Mouse (Mus musculus): ENCODE data around the gene Saxo1. TPM values are rescaled to one million over a fixed set of nuclear protein-coding genes. Genes with fewer than 3 reads are reported as not detected.

Gene Saxo1
- not detected for total RNA-seq (2021)
- long read RNA-seq, experiment 1, result 0 reads
- long read RNA-seq, experiment 2, result 0 reads

GRCm38 (mm10) chr4:86558228-86558627 is at the start of gene Saxo1:
Saxo1 (minus strand) TSS chr4:86558328.
- Histone ChIP-seq H3K27ac (no peak within 1 kb of the TSS), H3K4me3 (no peak within 1 kb of the TSS)
- no peak for DNase-seq (ENCODE audit: low spot score in 2 of 2)
- TF ChIP-seq CTCF (conservative IDR thresholded peaks at IDR 0.05), result no peak

DNA sequence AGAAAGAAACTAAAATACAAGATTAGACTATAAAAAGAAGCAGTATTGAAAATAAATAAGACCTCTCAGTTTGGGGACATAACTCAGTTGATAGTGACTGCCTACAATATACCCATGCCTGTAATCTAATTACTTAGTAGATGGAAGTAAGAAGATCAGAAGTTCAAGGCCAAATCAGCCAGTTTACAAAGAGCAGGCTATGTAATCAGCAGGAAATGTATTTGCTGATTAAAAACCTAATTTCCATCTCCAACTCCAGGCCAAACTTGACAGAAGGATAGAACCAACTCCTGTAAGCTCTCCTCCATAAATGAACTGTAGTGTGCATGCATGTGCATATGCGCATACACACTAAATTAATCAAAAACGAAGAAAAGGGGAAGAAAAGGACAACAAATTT is 33.2 kb upstream of the Saxo1 start:
- no peak for TF ChIP-seq CTCF (conservative IDR thresholded peaks at IDR 0.05)
- no peak overlapping the region for H3K4me3 ChIP-seq
- DNase-seq (ENCODE audit: low spot score in 2 of 2), result no peak
- H3K27ac ChIP-seq, result no peak overlapping the region

DNA sequence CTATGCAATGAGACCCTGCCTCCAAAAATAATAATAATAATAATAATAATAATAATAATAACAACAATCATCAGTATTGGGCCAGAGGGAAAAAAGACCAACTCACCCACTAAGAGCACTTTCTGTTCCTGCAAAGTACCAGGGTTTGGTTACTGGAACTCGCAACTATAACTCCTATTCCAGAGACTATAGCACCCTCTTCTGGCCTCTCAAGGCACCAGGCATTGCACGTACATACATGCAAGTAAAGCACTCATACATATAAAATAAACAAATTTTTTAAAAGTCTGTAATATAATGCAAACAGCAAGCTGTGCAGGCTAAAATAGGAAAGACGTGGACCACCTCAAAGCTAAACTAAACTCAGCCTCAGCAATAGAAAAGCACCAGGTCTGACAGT is 30.1 kb upstream of the Saxo1 start:
- Histone ChIP-seq H3K4me3 (no peak overlapping the region), H3K27ac (no peak overlapping the region)
- peak; percentile 57 for TF ChIP-seq CTCF (conservative IDR thresholded peaks at IDR 0.05)
- DNase-seq (ENCODE audit: low spot score in 2 of 2), result no peak

DNA sequence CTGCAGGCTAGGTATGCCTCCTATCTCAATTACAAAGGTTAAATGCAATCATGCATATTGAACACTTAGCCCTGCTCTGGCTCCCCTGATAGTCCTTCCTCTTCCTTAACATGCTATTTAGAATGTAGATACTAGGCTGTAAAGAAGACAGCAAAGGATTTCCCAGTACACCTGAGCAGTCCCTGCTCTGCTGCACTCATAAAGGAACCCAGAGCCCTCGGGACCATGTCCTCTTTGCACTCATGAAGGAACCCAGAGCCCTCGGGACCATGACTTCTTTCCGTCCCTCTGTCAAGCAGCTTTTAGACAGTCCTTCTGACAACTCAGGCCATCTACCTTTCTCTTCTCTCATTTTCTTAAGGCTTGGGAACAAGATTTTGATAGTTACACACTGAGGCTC is 22.5 kb upstream of the Saxo1 start:
- no peak for DNase-seq (ENCODE audit: low spot score in 2 of 2)

DNA sequence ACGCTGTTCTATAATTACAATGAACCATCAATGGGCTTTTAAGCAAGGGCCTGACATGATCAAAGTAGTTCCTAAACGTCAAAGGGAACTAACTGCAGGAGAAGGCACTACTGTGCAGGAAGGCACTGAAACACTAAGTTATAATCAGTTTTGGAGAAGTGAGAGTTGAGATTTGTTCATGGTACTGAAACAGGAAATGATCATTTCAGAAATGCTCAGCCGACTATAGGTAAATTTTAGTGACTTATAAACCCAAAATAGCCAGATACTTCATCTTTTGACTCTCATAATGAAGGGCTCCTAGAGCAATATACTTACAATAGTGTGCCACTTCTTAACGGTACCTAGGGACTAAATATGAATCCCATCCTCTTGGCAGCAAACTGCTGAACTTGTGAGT is 21.9 kb upstream of the Saxo1 start:
- H3K4me3 ChIP-seq, result no peak overlapping the region
- no peak overlapping the region for H3K27ac ChIP-seq
- no peak for DNase-seq (ENCODE audit: low spot score in 2 of 2)
- TF ChIP-seq CTCF (conservative IDR thresholded peaks at IDR 0.05), result no peak

More for the DNA sequence above, 22.5 kb upstream of the Saxo1 start:
- no peak overlapping the region for H3K4me3 ChIP-seq
- no peak for TF ChIP-seq CTCF (conservative IDR thresholded peaks at IDR 0.05)
- H3K27ac ChIP-seq, result no peak overlapping the region

DNA sequence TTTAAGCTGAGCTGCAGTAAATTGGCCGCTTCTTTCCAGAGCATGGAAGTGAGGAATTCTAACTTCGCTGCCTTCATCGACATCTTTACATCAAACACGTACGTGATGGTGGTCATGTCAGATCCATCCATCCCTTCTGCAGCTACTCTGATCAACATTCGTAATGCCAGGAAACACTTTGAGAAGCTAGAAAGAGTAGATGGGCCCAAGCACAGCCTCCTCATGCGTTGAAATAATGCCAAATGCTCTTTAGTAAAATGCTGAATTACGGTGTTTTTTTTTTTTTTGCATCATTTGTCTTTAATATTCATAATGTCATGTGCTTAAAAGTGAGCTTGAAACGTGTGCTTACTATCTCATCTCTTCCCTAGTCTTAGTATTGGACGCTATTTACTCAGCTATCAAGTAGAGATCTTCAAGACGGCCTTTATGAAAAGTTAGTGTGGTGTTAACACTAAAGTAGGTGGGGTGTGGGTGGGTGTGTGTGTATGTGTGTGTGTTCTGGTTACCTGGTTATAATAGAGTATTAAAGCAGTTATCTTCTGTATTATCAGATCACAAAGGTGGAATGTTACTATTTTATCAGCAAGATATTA is 18.6 kb upstream of the Saxo1 start:
- DNase-seq (ENCODE audit: low spot score in 2 of 2), result no peak
- no peak for TF ChIP-seq CTCF (conservative IDR thresholded peaks at IDR 0.05)
- H3K27ac ChIP-seq, result peak overlapping the region; percentile 99
- H3K4me3 ChIP-seq, result peak overlapping the region; percentile 99

- peak; percentile 25 to 39 for DNase-seq (ENCODE audit: low spot score in 2 of 2)
- Histone ChIP-seq H3K27ac (peak overlapping the region; percentile 99), H3K4me3 (peak overlapping the region; percentile 99)
- no peak for TF ChIP-seq CTCF (conservative IDR thresholded peaks at IDR 0.05)
Observed at GRCm38 (mm10) chr4:86576120-86576541, 18.0 kb upstream of the Saxo1 start.

GRCm38 (mm10) chr4:86575283-86575983 is 17.3 kb upstream of the Saxo1 start, which contains the start of gene Rraga:
Rraga (plus strand) TSS chr4:86575668.
- Histone ChIP-seq H3K27ac (peak within 1 kb of the TSS; percentile 99), H3K4me3 (peak within 1 kb of the TSS; percentile 99)
- peak; percentile 93 for TF ChIP-seq CTCF (conservative IDR thresholded peaks at IDR 0.05)
- DNase-seq (ENCODE audit: low spot score in 2 of 2), result peak; percentile 92 to 95

- no peak for DNase-seq (ENCODE audit: low spot score in 2 of 2)
- no peak for TF ChIP-seq CTCF (conservative IDR thresholded peaks at IDR 0.05)
- H3K4me3 ChIP-seq, result peak overlapping the region; percentile 99
- peak overlapping the region; percentile 99 for H3K27ac ChIP-seq
Observed at GRCm38 (mm10) chr4:86574939-86575282, 16.8 kb upstream of the Saxo1 start.

DNA sequence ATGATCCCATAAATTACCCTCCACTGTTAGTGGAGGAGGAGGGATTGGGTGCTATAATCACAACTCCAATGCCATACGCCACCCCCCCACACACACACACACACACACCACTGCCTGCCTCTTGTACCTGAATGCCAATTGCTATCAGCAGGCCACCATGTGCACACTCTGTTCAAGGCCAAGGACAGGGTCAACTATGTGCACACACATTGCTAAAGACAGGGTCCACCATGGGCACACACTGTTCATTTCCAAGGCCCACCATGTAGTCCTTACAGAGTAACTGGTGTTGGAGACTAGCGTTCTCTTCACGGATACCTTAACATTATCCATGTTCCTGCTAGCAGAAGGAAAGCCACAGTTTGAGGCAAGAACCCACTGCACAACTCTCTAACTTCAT is 2.9 kb upstream of the Saxo1 start:
- Histone ChIP-seq H3K4me3 (no peak overlapping the region), H3K27ac (no peak overlapping the region)
- no peak for TF ChIP-seq CTCF (conservative IDR thresholded peaks at IDR 0.05)
- no peak for DNase-seq (ENCODE audit: low spot score in 2 of 2)

DNA sequence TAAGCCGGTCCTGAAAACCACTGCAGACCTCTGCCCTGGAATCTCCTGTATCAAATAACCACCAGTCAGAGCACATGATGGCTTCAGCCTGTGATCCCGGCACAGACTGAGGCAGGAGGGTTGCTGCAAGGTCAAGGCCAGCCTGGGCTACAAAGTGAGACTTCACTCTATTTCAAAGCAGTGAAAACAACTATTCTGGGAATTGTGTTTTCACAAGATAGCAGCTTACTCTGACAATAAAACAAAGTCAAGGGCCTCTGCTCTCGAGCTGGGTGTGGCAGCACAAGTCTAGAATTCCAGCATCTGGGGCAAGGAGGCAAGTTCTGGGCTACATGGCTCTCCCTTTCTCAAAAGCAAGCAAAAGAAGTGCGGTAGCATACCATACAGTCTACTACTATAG is 878 bp upstream of the Saxo1 start:
- TF ChIP-seq CTCF (conservative IDR thresholded peaks at IDR 0.05), result no peak
- DNase-seq (ENCODE audit: low spot score in 2 of 2), result no peak
- Histone ChIP-seq H3K4me3 (no peak overlapping the region), H3K27ac (no peak overlapping the region)

- no peak for DNase-seq (ENCODE audit: low spot score in 2 of 2)
- TF ChIP-seq CTCF (conservative IDR thresholded peaks at IDR 0.05), result no peak
- Histone ChIP-seq H3K4me3 (no peak overlapping the region), H3K27ac (no peak overlapping the region)
Observed at GRCm38 (mm10) chr4:86557371-86557770, 757 bp downstream of the Saxo1 start.

DNA sequence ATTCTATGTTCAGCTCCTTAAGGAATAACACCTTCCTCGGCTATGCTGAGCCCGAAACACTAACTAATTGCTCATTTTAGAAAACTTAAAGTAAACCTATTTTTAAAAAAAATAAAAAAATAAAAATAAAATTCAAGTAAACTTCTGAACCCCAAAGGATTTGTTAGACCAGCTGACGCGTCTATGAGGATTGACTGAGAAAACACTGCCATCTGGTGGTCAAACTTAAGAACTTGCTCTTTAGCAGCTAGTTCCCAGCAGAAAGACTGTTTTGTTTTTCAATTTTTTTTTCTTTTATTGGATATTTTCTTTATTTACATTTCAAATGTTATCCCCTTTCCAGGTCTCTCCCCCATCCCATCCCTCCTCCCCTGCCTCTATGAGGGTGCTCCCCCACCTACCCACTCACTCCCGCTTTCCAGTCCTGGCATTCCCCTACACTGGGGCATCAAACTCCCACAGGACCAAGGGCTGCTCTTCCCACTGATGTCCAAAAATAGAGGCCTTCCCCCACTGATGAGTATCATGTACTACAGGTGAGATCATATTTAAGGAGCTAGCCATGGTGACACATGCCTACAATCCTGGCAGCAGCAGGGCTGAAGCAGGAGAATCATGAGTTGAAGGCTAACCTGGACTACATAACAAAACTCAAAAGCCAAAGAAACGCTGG is 3.0 kb downstream of the Saxo1 start:
- peak in 1 of 2 experiments; percentile 19 for DNase-seq (ENCODE audit: low spot score in 2 of 2)
- H3K27ac ChIP-seq, result no peak overlapping the region
- no peak overlapping the region for H3K4me3 ChIP-seq
- TF ChIP-seq CTCF (conservative IDR thresholded peaks at IDR 0.05), result peak; percentile 88

Data from layer of hippocampus, adult 2 months (tissue).